Mouse (Mus musculus) heart, adult 2 months (tissue): ENCODE results near the gene Gm20388. TPM values are rescaled to one million over a fixed set of nuclear protein-coding genes. Genes with fewer than 3 reads are reported as not detected.

ENCODE experiments used
- DNase-seq, 2 experiments: peaks; one replicate each; pipeline ENCODE4 v3.0.0; 2021
- H3K27ac ChIP-seq: fragments of 200-600 bp; 2 replicates; pipeline ENCODE4 v1.8.1; 2022
- H3K27me3 ChIP-seq: fragments of 200-500 bp; 2 replicates; pipeline ENCODE4 v1.6.1; 2012; ENCODE audit warnings: mild to moderate bottlenecking, low read length, inconsistent platforms, mixed read lengths; ENCODE audit not compliant: control insufficient read depth, insufficient read depth
- H3K36me3 ChIP-seq: fragments of 200-500 bp; 2 replicates; pipeline ENCODE4 v1.6.1; 2012; ENCODE audit warnings: low read length, inconsistent platforms; ENCODE audit not compliant: control insufficient read depth, insufficient read depth
- H3K4me1 ChIP-seq: fragments of 200-500 bp; 2 replicates; pipeline ENCODE4 v1.6.1; 2011; ENCODE audit warnings: low read length; ENCODE audit not compliant: control insufficient read depth, insufficient read depth
- H3K4me3 ChIP-seq: fragments of 200-600 bp; 2 replicates; pipeline ENCODE4 v1.8.1; 2022
- H3K79me2 ChIP-seq: fragments of 200-500 bp; replicated peaks from 2 replicates; pipeline ENCODE4 v1.6.1; 2012; ENCODE audit warnings: mild to moderate bottlenecking, inconsistent platforms, low read length, moderate library complexity, mixed read lengths; ENCODE audit not compliant: control insufficient read depth, insufficient read depth
- H3K9ac ChIP-seq: fragments of 200-500 bp; 2 replicates; pipeline ENCODE4 v1.6.1; 2012; ENCODE audit warnings: low read depth, mild to moderate bottlenecking, control low read depth, inconsistent platforms, low read length, mixed read lengths
- CTCF ChIP-seq: fragments of 200-600 bp; IDR thresholded peaks from 2 replicates; pipeline ENCODE4 v1.8.1; 2022; ENCODE audit warnings: antibody characterized with exemption, mild to moderate bottlenecking, moderate library complexity
- EP300 ChIP-seq: fragments of 200-500 bp; IDR thresholded peaks from 2 replicates; pipeline ENCODE4 v1.6.1; 2011; ENCODE audit warnings: low read depth, low read length, control low read depth; ENCODE audit not compliant: insufficient read depth
- POLR2A ChIP-seq: fragments of 200-500 bp; IDR thresholded peaks from 2 replicates; pipeline ENCODE4 v1.6.1; 2011; ENCODE audit warnings: mild to moderate bottlenecking, low read depth, low read length, control low read depth; ENCODE audit not compliant: insufficient read depth
- WGBS: fragments of 180-500 bp; shearing (Covaris S2); methylation state at CpG from one replicate; pipeline ENCODE4 v1.1.7; 2018; 5-methylcytosine and 5-hydroxymethylcytosine counted together
- intact Hi-C: fragments of 180-260 bp; cut with DNase I; formaldehyde crosslinking; loops from one replicate; pipeline ENCODE4 v1.15.1; 2025
- polyA plus RNA-seq: library from polyadenylated mRNA; depleted of rRNA; stranded (reverse); fragments of >200 nt; gene quantifications from 2 replicates; pipeline ENCODE4 v1.2.3, GENCODE M21; 2012
- total RNA-seq, 2 experiments: library from RNA; stranded (reverse); gene quantifications; 2 replicates each; pipeline ENCODE4 v1.2.3; 2021

Gm20388 gene
- total and polyA plus RNA-seq, 3 experiments, result 1.8 to 32.3 TPM; not detected in 1

DNA sequence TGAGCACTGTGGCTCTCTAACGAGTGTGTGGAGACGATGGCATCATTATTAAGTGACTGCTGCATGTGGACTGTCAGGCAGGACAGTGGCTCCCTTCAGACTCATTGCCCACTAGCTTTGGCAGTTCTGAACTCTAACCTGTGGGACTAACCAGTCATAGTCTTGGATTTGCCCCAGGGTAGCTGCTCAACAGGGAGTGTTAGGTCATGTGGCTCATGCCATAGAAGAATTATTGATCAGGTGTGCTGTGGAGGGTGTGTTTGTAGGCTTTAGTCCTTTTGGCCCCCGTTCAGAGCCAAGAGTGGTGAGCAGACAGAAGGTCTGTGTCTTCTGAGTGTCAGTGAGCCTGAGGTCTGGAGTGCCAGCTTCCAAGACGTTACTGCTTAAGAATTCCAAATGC lies 2082.3 kb downstream of the Gm20388 start:
- H3K79me2 ChIP-seq, result no peaks in the 10 kb centered on the region
- WGBS, result 85% methylated on average over 4 of the region's 4 CpGs
- no peak overlapping the region for H3K9ac ChIP-seq
- no peaks in the 10 kb centered on the region for H3K36me3 ChIP-seq
- no peaks in the 10 kb centered on the region for H3K27me3 ChIP-seq
- H3K4me3 ChIP-seq, result no peak overlapping the region
- TF ChIP-seq EP300, result no peak
- no peak for TF ChIP-seq CTCF
- TF ChIP-seq POLR2A, result no peak
- no peak overlapping the region for H3K27ac ChIP-seq
- no peak for DNase-seq
- intact Hi-C loops, result no loop called here
- peaks cover 2% of the 10 kb centered on the region; the same call in 1 of the 2 replicates for H3K4me1 ChIP-seq

DNA sequence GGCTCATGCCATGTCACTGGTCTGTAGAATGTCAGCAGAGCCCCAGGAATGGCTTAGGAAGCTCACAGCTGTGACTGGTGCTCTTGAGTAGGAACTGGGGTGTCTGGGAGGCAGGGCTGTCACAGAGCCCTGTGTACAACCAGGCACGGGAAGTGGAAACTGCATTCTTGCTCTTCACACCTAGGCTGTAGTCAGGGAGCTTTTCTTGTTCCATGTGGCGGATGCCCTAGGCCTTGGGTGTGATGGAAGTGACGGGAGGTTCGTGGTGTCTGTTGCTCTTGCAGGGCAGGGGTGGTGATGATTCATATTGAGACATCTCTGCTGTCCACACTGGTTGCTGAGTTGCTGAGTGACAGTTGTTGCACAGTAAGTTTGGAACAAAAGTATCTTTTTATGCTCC lies 2084.5 kb downstream of the Gm20388 start:
- WGBS, result 77% methylated on average over 4 of the region's 4 CpGs
- H3K36me3 ChIP-seq, result no peaks in the 10 kb centered on the region
- peaks cover 2% of the 10 kb centered on the region; the same call in 1 of the 2 replicates for H3K4me1 ChIP-seq
- no peak overlapping the region for H3K9ac ChIP-seq
- no peaks in the 10 kb centered on the region for H3K27me3 ChIP-seq
- H3K4me3 ChIP-seq, result no peak overlapping the region
- intact Hi-C loops, result no loop called here
- H3K27ac ChIP-seq, result no peak overlapping the region
- DNase-seq, result no peak
- H3K79me2 ChIP-seq, result no peaks in the 10 kb centered on the region
- TF ChIP-seq EP300 (no peak), POLR2A (no peak), CTCF (no peak)

DNA sequence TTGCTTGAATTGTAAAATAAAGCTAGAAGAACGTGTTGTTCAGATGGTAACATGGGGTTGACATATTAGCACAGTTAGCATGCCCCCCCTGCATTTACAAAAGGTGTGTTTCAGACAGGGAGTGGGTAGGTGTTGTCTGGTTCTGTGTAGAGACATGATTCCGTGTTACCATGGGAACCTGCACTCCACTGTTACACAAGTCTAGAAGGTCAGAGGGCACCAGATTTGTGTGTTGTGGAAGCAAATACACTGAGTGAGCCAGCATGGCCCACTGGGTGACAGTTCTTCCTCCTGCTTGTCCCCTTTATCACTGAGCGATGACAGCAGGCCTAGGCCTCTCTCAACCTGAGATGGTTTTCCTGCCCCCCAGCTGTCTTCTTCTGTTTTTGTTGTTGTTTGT lies 2085.3 kb downstream of the Gm20388 start:
- 93% methylated on average over 3 of the region's 3 CpGs for WGBS
- Histone ChIP-seq H3K27me3 (no peaks in the 10 kb centered on the region), H3K36me3 (no peaks in the 10 kb centered on the region), H3K79me2 (no peaks in the 10 kb centered on the region), H3K4me3 (no peak overlapping the region), H3K4me1 (peaks cover 2% of the 10 kb centered on the region; the same call in 1 of the 2 replicates), H3K27ac (no peak overlapping the region), H3K9ac (no peak overlapping the region)
- intact Hi-C loops, result no loop called here
- no peak for DNase-seq
- no peak for TF ChIP-seq EP300
- no peak for TF ChIP-seq POLR2A
- no peak for TF ChIP-seq CTCF

DNA sequence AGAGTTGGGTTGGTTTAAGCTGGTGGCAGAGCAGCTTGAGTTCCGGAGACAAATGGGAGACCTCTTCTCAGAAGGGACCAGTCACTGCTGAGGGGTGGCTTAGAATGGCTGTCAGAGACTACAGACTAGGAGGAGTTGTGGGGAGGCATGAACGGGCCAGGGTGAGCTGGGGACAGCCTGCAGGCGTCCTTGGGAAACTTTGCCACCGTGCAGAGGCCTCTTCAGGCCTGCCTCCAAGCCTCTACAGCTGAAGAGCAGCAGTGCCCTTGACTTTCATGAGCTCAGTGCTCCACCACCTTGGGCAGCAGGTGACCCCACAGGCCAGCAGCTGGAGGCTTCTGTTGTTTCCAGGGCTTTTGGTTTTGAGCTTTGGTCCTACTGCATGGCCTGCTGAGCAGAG lies 2088.0 kb downstream of the Gm20388 start:
- peak overlapping the region; percentile 48 for H3K27ac ChIP-seq
- intact Hi-C loops, result no loop called here
- TF ChIP-seq EP300, result no peak
- no peak for TF ChIP-seq POLR2A
- TF ChIP-seq CTCF, result no peak
- no peak overlapping the region for H3K9ac ChIP-seq
- H3K4me3 ChIP-seq, result no peak overlapping the region
- H3K27me3 ChIP-seq, result no peaks in the 10 kb centered on the region
- H3K4me1 ChIP-seq, result no peaks in the 10 kb centered on the region
- H3K36me3 ChIP-seq, result no peaks in the 10 kb centered on the region
- H3K79me2 ChIP-seq, result no peaks in the 10 kb centered on the region
- DNase-seq, result no peak
- 77% methylated on average over 4 of the region's 4 CpGs for WGBS

DNA sequence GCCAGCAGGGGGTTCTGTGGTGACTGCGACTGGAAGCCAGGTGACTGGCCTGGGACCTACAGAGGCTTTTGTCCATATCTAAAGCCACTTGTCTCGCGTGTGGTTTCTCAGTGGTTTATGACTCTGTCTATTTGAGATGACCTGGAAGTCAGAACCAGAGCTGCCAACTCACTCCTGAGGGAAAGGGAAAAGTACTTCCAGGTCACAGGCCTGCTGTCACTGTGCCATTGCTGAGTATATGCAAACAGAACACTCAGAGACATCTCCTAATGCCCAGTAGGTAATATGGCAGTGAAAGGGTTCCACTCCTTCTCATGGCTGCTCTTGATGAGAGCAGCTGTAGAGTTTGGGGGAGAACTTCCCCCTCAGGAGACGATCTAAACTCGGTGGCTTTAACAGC lies 2088.6 kb downstream of the Gm20388 start:
- Histone ChIP-seq H3K9ac (no peak overlapping the region), H3K36me3 (no peaks in the 10 kb centered on the region), H3K4me3 (no peak overlapping the region), H3K79me2 (no peaks in the 10 kb centered on the region), H3K27me3 (no peaks in the 10 kb centered on the region), H3K27ac (peak overlapping the region; percentile 48), H3K4me1 (no peaks in the 10 kb centered on the region)
- 69% methylated on average over 5 of the region's 5 CpGs for WGBS
- no peak for DNase-seq
- intact Hi-C loops, result no loop called here
- TF ChIP-seq CTCF (no peak; the same call in 1 of the 2 replicates), EP300 (no peak), POLR2A (no peak)

DNA sequence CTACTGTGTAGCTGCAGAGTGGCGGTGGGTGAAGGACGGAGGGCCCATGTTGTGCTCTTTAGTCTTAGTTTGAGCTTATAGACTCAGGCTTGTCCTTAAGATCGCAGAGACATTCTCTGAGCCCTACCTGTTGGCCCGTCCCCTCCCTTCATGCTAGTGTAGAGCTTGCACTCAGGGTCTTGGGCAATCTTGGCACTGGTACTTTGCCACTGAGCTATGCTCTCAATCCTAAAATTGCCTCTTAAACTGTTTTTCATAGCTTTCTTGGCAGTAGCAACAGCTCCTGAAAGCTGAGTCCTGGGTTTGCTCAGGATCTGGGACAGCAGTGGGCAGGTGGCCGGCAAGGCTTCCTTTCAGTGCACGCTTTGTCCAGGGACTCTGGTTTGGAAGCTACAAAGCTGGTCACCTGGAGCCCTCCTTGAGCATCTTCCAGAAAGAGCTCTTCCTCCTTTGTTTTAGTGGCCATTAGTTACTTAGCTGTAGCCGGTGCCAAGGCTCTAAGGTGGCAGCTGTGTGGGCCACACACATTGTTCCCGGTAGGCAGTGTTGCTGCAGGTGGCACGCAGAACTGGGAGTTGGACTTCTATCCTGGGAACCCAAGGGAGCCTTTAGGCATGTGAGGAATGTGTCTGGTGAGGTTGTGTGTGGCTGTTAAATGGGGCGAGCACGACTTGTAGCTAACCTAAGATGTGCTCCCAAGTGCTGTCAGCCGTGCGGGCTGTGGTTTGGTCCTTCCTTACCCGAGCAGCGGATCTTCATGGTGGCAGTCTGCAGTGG lies 2090.9 kb downstream of the Gm20388 start:
- DNase-seq, result no peak
- no peak overlapping the region for H3K27ac ChIP-seq

More for the DNA sequence above, 2090.9 kb downstream of the Gm20388 start:
- Histone ChIP-seq H3K4me3 (no peak overlapping the region), H3K4me1 (no peaks in the 10 kb centered on the region), H3K79me2 (no peaks in the 10 kb centered on the region), H3K36me3 (no peaks in the 10 kb centered on the region), H3K9ac (no peak overlapping the region), H3K27me3 (no peaks in the 10 kb centered on the region)
- intact Hi-C loops, result no loop called here
- 93% methylated on average over 15 of the region's 15 CpGs for WGBS
- no peak for TF ChIP-seq EP300
- no peak for TF ChIP-seq POLR2A
